Mouse (Mus musculus) c-Kit-positive CD71-positive TER-119-positive erythroid progenitor cells, embryonic 14.5 days (primary cell): ENCODE results near the gene Olfr55.
"Not testable (repeated sequence)": the region's sequence is repeated elsewhere in the genome, so short reads cannot be mapped to it uniquely, and the experiment has no call there.

Experiments
- DNase-seq: peaks from one replicate; pipeline ENCODE4 v3.0.0-alpha.2; 2013; ENCODE audit warnings: low spot score

Olfr55 gene

DNA sequence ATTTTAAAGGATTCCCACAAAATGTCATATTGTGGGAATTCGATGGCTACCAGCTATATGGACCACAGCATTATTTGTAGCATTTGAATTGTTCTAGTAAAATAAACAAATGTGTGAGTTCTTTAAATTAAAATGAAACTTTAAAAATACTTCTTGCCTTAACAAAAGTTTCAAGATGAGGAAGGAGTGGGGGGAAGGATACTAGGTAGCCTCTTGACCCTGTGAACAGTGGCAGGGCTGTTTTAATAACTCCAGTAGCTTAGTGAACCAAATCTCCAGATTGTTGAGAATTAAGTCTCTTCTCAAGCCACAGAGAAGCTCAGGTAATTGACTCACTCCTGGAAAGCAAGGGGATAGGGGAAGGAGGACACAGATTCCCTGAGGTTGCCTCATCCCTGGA is at the start of gene Olfr55:
TSS of gene Olfr55 (plus strand) at position 301 of the 400 bp plus-strand sequence.
- not testable (repeated sequence) for DNase-seq

DNA sequence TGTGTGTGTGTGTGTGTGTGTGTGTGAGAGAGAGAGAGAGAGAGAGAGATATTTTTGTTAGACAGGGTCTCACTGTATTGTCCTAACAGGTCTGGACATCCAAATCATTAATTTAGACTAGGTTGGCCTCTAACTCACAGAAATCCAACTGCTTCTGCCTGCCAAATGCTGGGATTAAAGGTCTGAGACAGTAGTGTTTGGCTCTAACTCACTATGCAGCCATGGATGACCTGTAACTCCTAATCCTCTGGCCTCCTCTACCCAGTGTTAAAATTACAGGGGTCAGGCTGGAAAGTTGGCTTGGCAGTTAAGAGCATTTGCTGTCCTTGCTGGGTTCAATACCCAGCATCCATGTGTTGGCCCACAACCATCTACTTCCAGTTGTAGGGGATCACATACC is 43.7 kb upstream of the Olfr55 start:
- DNase-seq, result no peak

DNA sequence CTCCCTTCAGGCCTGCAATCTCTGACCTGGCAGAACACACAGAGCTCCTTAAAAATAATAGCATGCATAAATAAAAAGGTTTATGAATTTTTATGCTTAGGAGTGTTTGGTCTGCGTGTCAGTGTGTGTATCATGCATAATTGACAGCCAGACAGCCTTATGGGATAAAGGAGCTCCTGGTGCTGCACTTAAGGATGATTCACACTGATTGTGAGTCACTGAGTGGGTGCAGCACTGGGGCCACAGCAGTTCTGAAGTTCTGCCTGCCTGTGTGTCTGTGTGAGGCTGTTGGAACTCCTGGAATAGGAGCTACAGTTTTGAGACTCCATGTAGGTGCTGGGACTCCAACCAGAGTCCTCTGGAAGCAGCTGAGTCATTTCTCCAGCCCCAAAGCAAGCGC is 42.0 kb upstream of the Olfr55 start:
- DNase-seq, result no peak

DNA sequence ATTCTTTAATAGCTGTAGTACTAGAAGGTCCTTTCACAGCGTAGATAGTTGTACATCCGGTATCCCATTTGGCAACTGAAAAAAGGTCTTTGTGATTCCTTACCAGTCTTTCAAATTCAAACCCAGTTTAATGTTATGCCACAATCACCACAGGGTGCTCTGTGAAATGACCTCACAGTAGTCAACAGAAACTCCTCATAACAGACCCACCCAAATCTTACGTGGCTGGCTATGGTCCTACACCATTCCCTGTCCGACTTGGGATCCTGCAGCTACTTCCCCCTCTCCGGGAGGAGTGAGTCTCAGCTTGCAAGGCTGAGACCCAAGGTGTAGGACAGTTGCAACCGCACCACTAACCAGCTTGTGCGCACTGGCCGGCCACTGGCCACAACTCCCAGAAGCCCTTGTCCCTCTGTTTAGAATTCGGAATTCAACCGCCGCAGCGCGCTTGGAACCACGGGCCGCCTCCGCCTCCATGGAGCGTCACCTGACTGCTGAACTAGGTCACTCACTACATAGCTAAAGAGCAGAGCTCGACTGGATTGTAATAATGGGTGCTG is 28.9 kb upstream of the Olfr55 start, which contains the start of gene Morc2b:
TSS of gene Morc2b (minus strand) at position 423 of the 560 bp plus-strand sequence.
- no peak for DNase-seq

DNA sequence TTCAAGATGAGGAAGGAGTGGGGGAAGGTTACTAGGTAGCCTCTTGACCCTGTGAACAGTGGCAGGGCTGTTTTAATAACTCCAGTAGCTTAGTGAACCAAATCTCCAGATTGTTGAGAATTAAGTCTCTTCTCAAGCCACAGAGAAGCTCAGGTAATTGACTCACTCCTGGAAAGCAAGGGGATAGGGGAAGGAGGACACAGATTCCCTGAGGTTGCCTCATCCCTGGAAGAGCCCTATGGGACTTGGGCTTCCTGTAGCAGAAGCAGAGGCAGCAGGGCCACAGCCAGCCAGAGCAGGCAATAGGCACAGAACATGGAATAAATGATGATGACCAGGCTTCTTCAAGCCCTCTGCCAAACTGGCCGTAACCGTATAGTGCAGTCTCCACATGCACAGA is 22.8 kb downstream of the Olfr55 start, which contains the start of gene Olfr239:
TSS of gene Olfr239 (plus strand) at position 301 of the 400 bp plus-strand sequence.
- not testable (repeated sequence) for DNase-seq

DNA sequence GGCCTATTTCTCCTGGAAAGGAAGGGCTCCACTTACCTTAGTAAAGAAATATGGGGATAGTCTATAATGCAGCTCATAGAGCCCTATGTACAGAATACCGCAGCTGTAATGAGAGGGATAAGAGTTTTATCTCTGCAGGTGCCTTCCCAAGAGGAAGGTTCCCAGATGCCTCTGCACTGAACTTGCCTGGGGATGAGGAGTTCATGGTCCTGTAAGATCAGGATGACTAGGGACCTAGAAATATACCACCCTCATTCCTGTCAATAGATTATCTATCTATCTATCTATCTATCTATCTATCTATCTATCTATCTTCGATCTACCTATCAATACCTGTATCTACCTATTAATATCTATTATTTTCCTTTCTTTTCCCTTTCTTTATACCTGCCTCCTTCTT is 53.3 kb downstream of the Olfr55 start, which contains the start of gene Olfr1564:
TSS of gene Olfr1564 (minus strand) at position 101 of the 400 bp plus-strand sequence.
- no peak for DNase-seq
